In the genomic region with DNA sequence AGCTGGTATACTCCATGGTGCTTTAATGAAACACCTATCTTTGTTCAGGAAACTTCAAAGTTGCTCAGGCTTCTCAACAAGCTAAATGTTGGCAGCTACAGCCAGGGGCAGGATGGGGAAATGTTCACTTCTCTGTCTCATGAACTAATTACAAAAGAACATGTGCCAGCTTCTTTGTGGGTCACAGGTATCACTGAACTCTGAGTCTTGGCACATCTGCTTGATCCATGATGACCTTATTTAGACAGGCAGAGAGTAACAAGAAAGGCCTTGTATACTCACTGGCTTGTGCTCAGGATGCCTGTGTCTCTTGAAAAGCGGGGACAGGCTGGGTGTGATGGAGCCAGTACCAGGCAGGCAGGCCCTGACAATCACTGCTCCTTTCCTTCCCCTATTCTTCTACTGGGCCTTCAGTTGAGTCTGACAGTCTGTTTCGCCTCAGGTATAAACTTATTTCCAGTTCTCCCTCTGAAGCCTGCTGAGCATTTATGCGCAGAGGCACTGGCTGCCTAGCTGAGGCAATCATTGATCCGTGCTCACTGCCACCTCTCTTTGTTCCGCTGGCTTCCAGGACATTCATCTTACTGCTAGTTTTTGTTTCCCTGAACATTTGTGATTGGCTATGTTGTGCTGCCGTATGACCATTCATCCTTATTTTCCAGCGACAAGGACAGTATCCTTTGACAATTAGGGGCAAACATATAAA, we compare ENCODE assay signal across 21 mouse cellular contexts.
A peak's percentile ranks its signal among the peaks of the same experiment; 100 is the strongest.
DNase-seq lines count a peak whose midpoint lies in the region; ATAC-seq and TF ChIP-seq lines count a peak whose summit lies in the region.
"Had no signal": no experiment of that assay in that cellular context is flagged by ENCODE, and none has a peak within 500 bp of the region (broad histone marks: within the 10 kb centered on the region; RNA-seq: fewer than 3 reads in every experiment).

No protein-coding gene starts in this region.

- no peak overlapping the region for H3K4me3 ChIP-seq in hindbrain, embryonic 11.5 days (ENCODE audit: low read depth, low read length)
- H3K4me3 ChIP-seq in hindbrain, embryonic 13.5 days, result no peak overlapping the region
- no peak overlapping the region for H3K4me3 ChIP-seq in hindbrain, postnatal 0 days (ENCODE audit: low read length)
- H3K4me3 ChIP-seq in neural tube, embryonic 14.5 days (ENCODE audit: low read depth, low read length), result no peak overlapping the region
- H3K4me3 ChIP-seq in intestine, postnatal 0 days (ENCODE audit: low read depth, low read length), result no peak overlapping the region
- H3K4me3 ChIP-seq: limb, embryonic 15.5 days had no signal

- H3K36me3 ChIP-seq in hindbrain, embryonic 11.5 days (ENCODE audit: control insufficient read depth, insufficient read depth, low read length), result no peaks in the 10 kb centered on the region
- H3K36me3 ChIP-seq in hindbrain, embryonic 13.5 days, result no peaks in the 10 kb centered on the region
- H3K36me3 ChIP-seq in hindbrain, postnatal 0 days (ENCODE audit: insufficient read depth, low read length), result no peaks in the 10 kb centered on the region
- H3K36me3 ChIP-seq in neural tube, embryonic 14.5 days (ENCODE audit: control insufficient read depth, insufficient read depth, low read length), result no peaks in the 10 kb centered on the region
- no peaks in the 10 kb centered on the region for H3K36me3 ChIP-seq in intestine, postnatal 0 days (ENCODE audit: control insufficient read depth, insufficient read depth)
- H3K36me3 ChIP-seq: limb, embryonic 15.5 days had no signal

- no peak for TF ChIP-seq CTCF in hindbrain, postnatal 0 days (IDR thresholded peaks at IDR 0.05; ENCODE audit: low read depth)
- no peak for TF ChIP-seq CTCF in intestine, postnatal 0 days (IDR thresholded peaks at IDR 0.05; ENCODE audit: low read depth)

- no peak overlapping the region for H3K4me2 ChIP-seq in hindbrain, embryonic 11.5 days (replicated peaks; ENCODE audit: low read depth, low read length)
- H3K4me2 ChIP-seq in hindbrain, embryonic 13.5 days, result no peak overlapping the region
- no peak overlapping the region for H3K4me2 ChIP-seq in hindbrain, postnatal 0 days (ENCODE audit: low read depth, low read length)
- H3K4me2 ChIP-seq in neural tube, embryonic 14.5 days (ENCODE audit: low read depth, low read length), result no peak overlapping the region
- no peak overlapping the region for H3K4me2 ChIP-seq in intestine, postnatal 0 days (replicated peaks; ENCODE audit: low read depth)
- H3K4me2 ChIP-seq: limb, embryonic 15.5 days had no signal

- no peaks in the 10 kb centered on the region for H3K4me1 ChIP-seq in hindbrain, embryonic 11.5 days (replicated peaks; ENCODE audit: control insufficient read depth, insufficient read depth, low read length)
- peaks cover 26% of the 10 kb centered on the region for H3K4me1 ChIP-seq in hindbrain, embryonic 13.5 days (replicated peaks)
- H3K4me1 ChIP-seq in hindbrain, postnatal 0 days (ENCODE audit: insufficient read depth, low read length), result no peaks in the 10 kb centered on the region
- peaks cover 3% of the 10 kb centered on the region; the same call in 1 of the 2 replicates for H3K4me1 ChIP-seq in neural tube, embryonic 14.5 days (ENCODE audit: control insufficient read depth, insufficient read depth, low read length)
- no peaks in the 10 kb centered on the region for H3K4me1 ChIP-seq in intestine, postnatal 0 days (replicated peaks; ENCODE audit: control insufficient read depth, insufficient read depth, low read length)
- H3K4me1 ChIP-seq: limb, embryonic 15.5 days had no signal

- WGBS in hindbrain, embryonic 11.5 days, result 57% methylated on average over 7 of the region's 7 CpGs
- WGBS in hindbrain, embryonic 13.5 days, result 52% methylated on average over 7 of the region's 7 CpGs
- WGBS in hindbrain, postnatal 0 days, result 50% methylated on average over 7 of the region's 7 CpGs
- WGBS in neural tube, embryonic 14.5 days, result 29% methylated on average over 7 of the region's 7 CpGs
- 77% methylated on average over 7 of the region's 7 CpGs for WGBS in intestine, postnatal 0 days

- no peak overlapping the region for H3K9ac ChIP-seq in hindbrain, embryonic 11.5 days (ENCODE audit: low read depth, low read length)
- no peak overlapping the region for H3K9ac ChIP-seq in hindbrain, embryonic 13.5 days
- no peak overlapping the region for H3K9ac ChIP-seq in hindbrain, postnatal 0 days (replicated peaks; ENCODE audit: low read length)
- H3K9ac ChIP-seq in neural tube, embryonic 14.5 days (replicated peaks; ENCODE audit: low read depth, low read length), result no peak overlapping the region
- no peak overlapping the region for H3K9ac ChIP-seq in intestine, postnatal 0 days (ENCODE audit: low read depth, low read length)
- H3K9ac ChIP-seq: forebrain, postnatal 0 days; limb, embryonic 15.5 days had no signal

- peak; percentile 13 for DNase-seq in hindbrain, embryonic 11.5 days (ENCODE audit: low spot score)
- peak; percentile 21 for DNase-seq in retina, postnatal 1 day
- no peak for DNase-seq in retina, embryonic 14.5 days (ENCODE audit: low spot score)
- peak; percentile 4 for DNase-seq in hindbrain, postnatal 0 days (ENCODE audit: low spot score)
- no peak for DNase-seq in urinary bladder, postnatal 36 days (ENCODE audit: low spot score in 2 of 2)
- DNase-seq: adrenal gland, adult 8-10 months; cerebellum, adult 2 months; cerebellum, postnatal 36 days; embryo, embryonic 11 days; forebrain, postnatal 0 days; gastrocnemius, postnatal 25 days; heart, postnatal 36 days; kidney, adult 9 months; kidney, postnatal 4 days; lung, postnatal 4 days; right cerebral cortex, postnatal 25 days; spleen, adult 18-20 months had no signal

- no peaks in the 10 kb centered on the region for H3K27me3 ChIP-seq in hindbrain, embryonic 11.5 days (ENCODE audit: control insufficient read depth, insufficient read depth, low read length)
- no peaks in the 10 kb centered on the region for H3K27me3 ChIP-seq in hindbrain, embryonic 13.5 days
- no peaks in the 10 kb centered on the region for H3K27me3 ChIP-seq in hindbrain, postnatal 0 days (ENCODE audit: insufficient read depth, low read length)
- no peaks in the 10 kb centered on the region for H3K27me3 ChIP-seq in neural tube, embryonic 14.5 days (ENCODE audit: control insufficient read depth, insufficient read depth, low read length)
- H3K27me3 ChIP-seq in intestine, postnatal 0 days (replicated peaks; ENCODE audit: control insufficient read depth, insufficient read depth, low read length), result no peaks in the 10 kb centered on the region
- H3K27me3 ChIP-seq: limb, embryonic 15.5 days had no signal

- H3K9me3 ChIP-seq in hindbrain, embryonic 11.5 days (ENCODE audit: control insufficient read depth, low read length), result no peaks in the 10 kb centered on the region
- H3K9me3 ChIP-seq in hindbrain, embryonic 13.5 days, result no peaks in the 10 kb centered on the region
- no peaks in the 10 kb centered on the region for H3K9me3 ChIP-seq in hindbrain, postnatal 0 days (ENCODE audit: low read length)
- no peaks in the 10 kb centered on the region for H3K9me3 ChIP-seq in neural tube, embryonic 14.5 days (ENCODE audit: control insufficient read depth, low read length)
- H3K9me3 ChIP-seq in intestine, postnatal 0 days (ENCODE audit: control insufficient read depth), result no peaks in the 10 kb centered on the region
- H3K9me3 ChIP-seq: limb, embryonic 15.5 days had no signal

- ATAC-seq in hindbrain, embryonic 11.5 days (ENCODE audit: low FRiP score), result 0 out of 2 replicates have a peak, but pooled peaks have one; percentile 45
- no peak for ATAC-seq in hindbrain, embryonic 13.5 days (ENCODE audit: low FRiP score)
- ATAC-seq in hindbrain, postnatal 0 days, result no peak
- ATAC-seq in neural tube, embryonic 14.5 days (ENCODE audit: low read depth), result peak; percentile 24; the same call in 1 of the 2 replicates
- no peak for ATAC-seq in intestine, postnatal 0 days
- ATAC-seq: forebrain, postnatal 0 days had no signal

- H3K27ac ChIP-seq in hindbrain, embryonic 11.5 days (ENCODE audit: low read depth, low read length), result no peak overlapping the region
- no peak overlapping the region for H3K27ac ChIP-seq in hindbrain, embryonic 13.5 days
- H3K27ac ChIP-seq in hindbrain, postnatal 0 days, result no peak overlapping the region
- no peak overlapping the region for H3K27ac ChIP-seq in neural tube, embryonic 14.5 days (ENCODE audit: low read depth, low read length)
- H3K27ac ChIP-seq in intestine, postnatal 0 days (ENCODE audit: low read depth, low read length), result no peak overlapping the region
- H3K27ac ChIP-seq: limb, embryonic 15.5 days had no signal

Comparison
In these comparisons a context has a peak if more than half of its experiments do, and no peak if none do; other contexts are left out.
1. ATAC-seq: peak in hindbrain, embryonic 11.5 days (single experiment) and neural tube, embryonic 14.5 days (single experiment); none in hindbrain, embryonic 13.5 days (single experiment), hindbrain, postnatal 0 days (single experiment) and intestine, postnatal 0 days (single experiment).
2. DNase-seq: peak in hindbrain, embryonic 11.5 days (single experiment), retina, postnatal 1 day (single experiment) and hindbrain, postnatal 0 days (single experiment); none in retina, embryonic 14.5 days (single experiment) and urinary bladder, postnatal 36 days (0 of 2).